ENCODE assay signal across 8 mouse cellular contexts in genomic region chr11:67454874-67455526, GRCm38 (mm10). TPM values are rescaled to one million over a fixed set of nuclear protein-coding genes. Genes with fewer than 3 reads are reported as not detected.
A peak's percentile ranks its signal among the peaks of the same experiment; 100 is the strongest.
DNase-seq lines count a peak whose midpoint lies in the region; ATAC-seq lines count a peak whose summit lies in the region.

Gene Gas7 (plus strand): TSS chr11:67455437.

- DNase-seq in Muller cell, postnatal 12 days (ENCODE audit: inconsistent ontology term): peak; percentile 85
- DNase-seq in adrenal gland, postnatal 4 days (ENCODE audit: low spot score in 2 of 2): peak; percentile 18 to 24
- DNase-seq in hindbrain, embryonic 11.5 days (ENCODE audit: low spot score): peak; percentile 62
- peak; percentile 26 to 33 for DNase-seq in layer of hippocampus, postnatal 25 days (ENCODE audit: extremely low spot score in 1 of 2, low spot score in 1 of 2)
- DNase-seq in lung, postnatal 14 days: peak; percentile 60
- DNase-seq in retina, embryonic 14.5 days (ENCODE audit: low spot score): peak; percentile 68

- peak; percentile 81 for ATAC-seq in forebrain, embryonic 15.5 days (replicated peaks)
- peak; percentile 80 for ATAC-seq in hindbrain, embryonic 11.5 days (ENCODE audit: low FRiP score)
- no peak for ATAC-seq in megakaryocyte-erythroid progenitor cell, adult 5-6 weeks (replicated peaks; ENCODE audit: low FRiP score, low TSS enrichment, poor library complexity, severe bottlenecking)

- H3K9ac ChIP-seq in forebrain, embryonic 15.5 days (replicated peaks): peak within 1 kb of the TSS; percentile 69
- peak within 1 kb of the TSS; percentile 63 for H3K9ac ChIP-seq in hindbrain, embryonic 11.5 days (ENCODE audit: low read depth, low read length)

- peaks cover 8% of the 10 kb centered on the region for H3K4me1 ChIP-seq in forebrain, embryonic 15.5 days
- H3K4me1 ChIP-seq in hindbrain, embryonic 11.5 days (replicated peaks; ENCODE audit: control insufficient read depth, insufficient read depth, low read length): no peaks in the 10 kb centered on the region

- peak within 1 kb of the TSS; percentile 57 for H3K4me3 ChIP-seq in forebrain, embryonic 15.5 days
- H3K4me3 ChIP-seq in hindbrain, embryonic 11.5 days (ENCODE audit: low read depth, low read length): peak within 1 kb of the TSS; percentile 74

- WGBS in forebrain, embryonic 15.5 days: 0% methylated on average over 40 of the region's 78 CpGs
- under 1% methylated on average over 58 of the region's 78 CpGs for WGBS in hindbrain, embryonic 11.5 days

- H3K27ac ChIP-seq in forebrain, embryonic 15.5 days (replicated peaks): peak within 1 kb of the TSS; percentile 1
- no peak within 1 kb of the TSS for H3K27ac ChIP-seq in hindbrain, embryonic 11.5 days (ENCODE audit: low read depth, low read length)

- no peaks in the 10 kb centered on the region for H3K36me3 ChIP-seq in forebrain, embryonic 15.5 days
- H3K36me3 ChIP-seq in hindbrain, embryonic 11.5 days (ENCODE audit: control insufficient read depth, insufficient read depth, low read length): no peaks in the 10 kb centered on the region

- H3K9me3 ChIP-seq in forebrain, embryonic 15.5 days: no peaks in the 10 kb centered on the region
- H3K9me3 ChIP-seq in hindbrain, embryonic 11.5 days (ENCODE audit: control insufficient read depth, low read length): no peaks in the 10 kb centered on the region

- peaks cover 15% of the 10 kb centered on the region; the same call in 1 of the 2 replicates for H3K27me3 ChIP-seq in forebrain, embryonic 15.5 days
- H3K27me3 ChIP-seq in hindbrain, embryonic 11.5 days (ENCODE audit: control insufficient read depth, insufficient read depth, low read length): peaks cover 13% of the 10 kb centered on the region; the same call in 1 of the 2 replicates

- H3K4me2 ChIP-seq in forebrain, embryonic 15.5 days (replicated peaks): peak within 1 kb of the TSS; percentile 99
- peak within 1 kb of the TSS; percentile 100 for H3K4me2 ChIP-seq in hindbrain, embryonic 11.5 days (replicated peaks; ENCODE audit: low read depth, low read length)

RNA-seq across cellular contexts. Expression of gene Gas7, which starts in this region (rescaled TPM):
- 10 to 100 TPM; 30.5 to 32.9 TPM for total RNA-seq in adrenal gland, postnatal 4 days (2021)
- polyA plus RNA-seq in forebrain, embryonic 15.5 days (2015; fragmentation: Nextera tagmentation; extraction: Ambion mirVana): 56.6 and 57.8 TPM in 2 replicates
- 2.6 and 4.2 TPM in 2 replicates for polyA plus RNA-seq in hindbrain, embryonic 11.5 days (2014; fragmentation: Nextera tagmentation; extraction: Ambion mirVana)
- total RNA-seq in layer of hippocampus, postnatal 25 days (2021): 100 to 1,000 TPM; 429 to 466 TPM
- total RNA-seq in megakaryocyte-erythroid progenitor cell, adult 5-6 weeks (2014; fragmentation: Nextera tagmentation): 0.67 and 3.4 TPM in 2 replicates
- total RNA-seq in megakaryocyte-erythroid progenitor cell, adult 5-6 weeks (2017): 0.80 and 1.3 TPM in 2 replicates

Comparison
In these comparisons a context has a peak if more than half of its experiments do, and no peak if none do; other contexts are left out.
1. RNA of gene Gas7 (total RNA-seq): 429 to 466 TPM in layer of hippocampus, postnatal 25 days; 30.5 to 32.9 TPM in adrenal gland, postnatal 4 days and 0.67 to 3.4 TPM in megakaryocyte-erythroid progenitor cell, adult 5-6 weeks; every median in the first group is over 10 times any median in the second.
2. RNA of gene Gas7 (polyA plus RNA-seq): 56.6 to 57.8 TPM in forebrain, embryonic 15.5 days; 2.6 to 4.2 TPM in hindbrain, embryonic 11.5 days; every median in the first group is over 10 times any median in the second.
3. DNase-seq: peak in every context shown above with its lines; median percentile 85 in Muller cell, postnatal 12 days; 68 in retina, embryonic 14.5 days; 62 in hindbrain, embryonic 11.5 days; 60 in lung, postnatal 14 days; 30 in layer of hippocampus, postnatal 25 days; 21 in adrenal gland, postnatal 4 days.